In the genomic region with DNA sequence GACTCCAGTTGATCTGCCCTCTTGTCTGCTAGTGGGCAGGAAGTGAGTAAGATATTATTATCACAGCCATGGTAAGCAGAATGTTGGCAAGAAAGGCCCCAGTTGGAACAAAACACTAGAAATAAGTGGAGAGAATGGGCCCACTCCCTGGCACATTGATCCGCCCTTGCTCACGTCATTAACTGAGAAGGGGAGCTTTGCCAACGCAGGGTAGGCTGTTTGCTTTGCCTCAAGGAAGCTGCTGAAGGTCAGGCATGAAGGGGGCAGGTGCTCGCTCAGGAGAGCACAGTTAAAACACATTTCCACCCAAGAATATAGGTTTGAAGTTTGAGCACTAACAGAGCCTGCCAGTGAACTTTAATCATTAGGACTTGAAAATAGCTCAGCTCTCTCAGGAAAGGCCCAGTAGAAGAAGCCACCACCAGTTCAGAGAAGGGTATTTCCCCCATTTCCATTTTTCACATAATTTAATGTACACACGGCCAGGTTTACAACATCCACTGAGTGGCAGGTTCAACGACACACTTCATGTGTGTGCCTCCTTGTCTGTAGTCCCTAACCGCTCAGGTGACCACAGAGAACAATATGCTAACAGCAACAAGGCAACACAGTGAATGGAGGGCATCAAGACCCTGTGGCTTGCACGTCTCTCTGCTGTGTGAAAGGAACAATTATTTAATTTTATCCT, we compare ENCODE assay signal across 8 mouse cellular contexts.
DNase-seq lines count a peak whose midpoint lies in the region; ATAC-seq lines count a peak whose summit lies in the region.

No protein-coding gene starts in this region.

- no peaks in the 10 kb centered on the region for H3K9me3 ChIP-seq in megakaryocyte, embryonic 14.5 days
- no peaks in the 10 kb centered on the region for H3K9me3 ChIP-seq in heart, embryonic 11.5 days (replicated peaks; ENCODE audit: control insufficient read depth, low read length)
- no peaks in the 10 kb centered on the region for H3K9me3 ChIP-seq in liver, embryonic 16.5 days (replicated peaks; ENCODE audit: control insufficient read depth, low read length)
- H3K9me3 ChIP-seq in stomach, embryonic 15.5 days = no peaks in the 10 kb centered on the region

- DNase-seq in testis, postnatal 10 days (ENCODE audit: low spot score) = no peak
- no peak for DNase-seq in layer of hippocampus, adult 11-12 months (ENCODE audit: low spot score)
- DNase-seq in left cerebral cortex, postnatal 25 days (ENCODE audit: low spot score in 2 of 2) = no peak

- no peaks in the 10 kb centered on the region for H3K36me3 ChIP-seq in megakaryocyte, embryonic 14.5 days (replicated peaks; ENCODE audit: low read length)
- no peaks in the 10 kb centered on the region for H3K36me3 ChIP-seq in heart, embryonic 11.5 days (ENCODE audit: control insufficient read depth, insufficient read depth, low read length)
- H3K36me3 ChIP-seq in liver, embryonic 16.5 days (ENCODE audit: control insufficient read depth, insufficient read depth) = no peaks in the 10 kb centered on the region
- H3K36me3 ChIP-seq in stomach, embryonic 15.5 days = no peaks in the 10 kb centered on the region

- H3K4me3 ChIP-seq in megakaryocyte, embryonic 14.5 days (replicated peaks) = peak overlapping the region; percentile 54
- no peak overlapping the region for H3K4me3 ChIP-seq in heart, embryonic 11.5 days (ENCODE audit: low read depth, low read length)
- H3K4me3 ChIP-seq in liver, embryonic 16.5 days (ENCODE audit: low read depth, low read length) = no peak overlapping the region
- 0 out of 2 replicates have a peak overlapping the region, but pooled peaks have one; percentile 23 for H3K4me3 ChIP-seq in stomach, embryonic 15.5 days (replicated peaks)

- H3K4me2 ChIP-seq in heart, embryonic 11.5 days = peak overlapping the region; percentile 49; the same call in 1 of the 2 replicates
- H3K4me2 ChIP-seq in liver, embryonic 16.5 days (ENCODE audit: low read depth, low read length) = peak overlapping the region; percentile 37
- peak overlapping the region; percentile 33 for H3K4me2 ChIP-seq in stomach, embryonic 15.5 days

- ATAC-seq in megakaryocyte, adult 5-6 weeks (ENCODE audit: poor library complexity, severe bottlenecking) = no peak
- ATAC-seq in heart, embryonic 11.5 days (replicated peaks; ENCODE audit: insufficient number of reproducible peaks, low FRiP score, low TSS enrichment) = no peak
- ATAC-seq in liver, embryonic 16.5 days (ENCODE audit: low read depth) = no peak
- 0 out of 2 replicates have a peak, but pooled peaks have one; percentile 59 for ATAC-seq in stomach, embryonic 15.5 days (ENCODE audit: insufficient read depth, low FRiP score, low read depth)

- no peaks in the 10 kb centered on the region for H3K27me3 ChIP-seq in megakaryocyte, embryonic 14.5 days (replicated peaks)
- H3K27me3 ChIP-seq in heart, embryonic 11.5 days (ENCODE audit: control insufficient read depth, insufficient read depth, low read length) = no peaks in the 10 kb centered on the region
- no peaks in the 10 kb centered on the region for H3K27me3 ChIP-seq in liver, embryonic 16.5 days (ENCODE audit: control insufficient read depth, insufficient read depth, low read depth, low read length)
- no peaks in the 10 kb centered on the region for H3K27me3 ChIP-seq in stomach, embryonic 15.5 days (replicated peaks)

- H3K27ac ChIP-seq in heart, embryonic 11.5 days (ENCODE audit: low read depth, low read length) = peak overlapping the region; percentile 70
- H3K27ac ChIP-seq in liver, embryonic 16.5 days (ENCODE audit: low read length) = peak overlapping the region; percentile 82
- H3K27ac ChIP-seq in stomach, embryonic 15.5 days = peak overlapping the region; percentile 76

- intact Hi-C loops in left cerebral cortex, postnatal 25 days (cut with DNase I) = no loop called here

- peaks cover 40% of the 10 kb centered on the region for H3K4me1 ChIP-seq in megakaryocyte, embryonic 14.5 days
- peaks cover 42% of the 10 kb centered on the region for H3K4me1 ChIP-seq in heart, embryonic 11.5 days (ENCODE audit: control insufficient read depth, insufficient read depth, low read length)
- peaks cover 9% of the 10 kb centered on the region for H3K4me1 ChIP-seq in liver, embryonic 16.5 days (ENCODE audit: control insufficient read depth, low read depth, low read length)
- peaks cover 15% of the 10 kb centered on the region for H3K4me1 ChIP-seq in stomach, embryonic 15.5 days

- no peak overlapping the region for H3K9ac ChIP-seq in heart, embryonic 11.5 days (ENCODE audit: low read depth, low read length)
- H3K9ac ChIP-seq in liver, embryonic 16.5 days (ENCODE audit: low read depth, low read length) = no peak overlapping the region
- H3K9ac ChIP-seq in stomach, embryonic 15.5 days = no peak overlapping the region

- 56% methylated on average over 8 of the region's 8 CpGs for WGBS in heart, embryonic 11.5 days (ENCODE audit: insufficient replicate concordance)
- 40% methylated on average over 8 of the region's 8 CpGs for WGBS in liver, embryonic 16.5 days (ENCODE audit: insufficient replicate concordance)
- WGBS in stomach, embryonic 15.5 days = 52% methylated on average over 8 of the region's 8 CpGs

Comparison
In these comparisons a context has a peak if more than half of its experiments do, and no peak if none do; other contexts are left out.
1. H3K4me3 ChIP-seq: peak in megakaryocyte, embryonic 14.5 days (single experiment) and stomach, embryonic 15.5 days (single experiment); none in heart, embryonic 11.5 days (single experiment) and liver, embryonic 16.5 days (single experiment).
2. Peak in every context shown above with its lines, with median percentiles within 50 percentile points of each other: H3K27ac ChIP-seq and H3K4me2 ChIP-seq.